27 mouse cellular contexts compared by ENCODE assay signal in the genomic region with DNA sequence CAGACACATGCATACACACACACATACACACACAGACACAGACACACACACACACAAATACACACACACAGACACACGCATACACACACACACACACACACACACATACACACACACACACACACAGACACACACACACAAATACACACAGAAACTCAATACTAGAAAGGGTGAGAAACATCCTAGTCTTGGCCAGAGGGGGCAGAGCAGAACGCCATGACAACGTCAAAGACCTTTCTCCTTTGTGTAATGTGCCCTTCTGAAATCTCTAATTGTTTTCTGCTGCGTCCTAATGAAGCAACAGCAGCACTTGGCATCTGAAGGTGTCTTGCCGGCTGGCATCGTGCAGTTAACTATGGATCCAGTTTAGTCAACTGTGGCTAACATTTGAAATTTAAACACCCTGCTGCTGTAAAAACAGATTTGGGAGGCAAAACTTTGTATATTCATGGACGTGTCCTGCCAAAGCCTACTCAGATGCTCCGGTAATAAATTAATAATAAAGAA.
DNase-seq lines count a peak whose midpoint lies in the region; ATAC-seq and TF ChIP-seq lines count a peak whose summit lies in the region.
"Had no signal": no experiment of that assay in that cellular context is flagged by ENCODE, and none has a peak within 500 bp of the region (broad histone marks: within the 10 kb centered on the region; RNA-seq: fewer than 3 reads in every experiment).

No protein-coding gene starts in this region.

- 80% methylated on average over 8 of the region's 8 CpGs for WGBS in forebrain, embryonic 10.5 days
- WGBS in forebrain, embryonic 11.5 days: 72% methylated on average over 8 of the region's 8 CpGs
- 77% methylated on average over 8 of the region's 8 CpGs for WGBS in lung, postnatal 0 days

- TF ChIP-seq EP300 in lung, postnatal 0 days (IDR thresholded peaks at IDR 0.05): no peak

- peaks cover 64% of the 10 kb centered on the region for H3K36me3 ChIP-seq in forebrain, embryonic 10.5 days (replicated peaks)
- H3K36me3 ChIP-seq in forebrain, embryonic 11.5 days (ENCODE audit: control insufficient read depth, insufficient read depth, low read length): no peaks in the 10 kb centered on the region
- no peaks in the 10 kb centered on the region; the same call in 1 of the 2 replicates for H3K36me3 ChIP-seq in lung, postnatal 0 days (ENCODE audit: insufficient read depth, low read length)
- H3K36me3 ChIP-seq: hindbrain, embryonic 15.5 days; neural tube, embryonic 15.5 days had no signal

- 0 out of 2 replicates have a peak overlapping the region, but pooled peaks have one; percentile 7 for H3K27ac ChIP-seq in forebrain, embryonic 10.5 days
- no peak overlapping the region for H3K27ac ChIP-seq in forebrain, embryonic 11.5 days (ENCODE audit: low read depth, low read length)
- H3K27ac ChIP-seq in lung, postnatal 0 days (ENCODE audit: low read length): no peak overlapping the region
- H3K27ac ChIP-seq: embryonic facial prominence, embryonic 13.5 days; heart, embryonic 13.5 days; hindbrain, embryonic 15.5 days; liver, embryonic 14.5 days; lung, embryonic 15.5 days; neural tube, embryonic 15.5 days had no signal

- peaks cover 5% of the 10 kb centered on the region; the same call in 1 of the 2 replicates for H3K9me3 ChIP-seq in forebrain, embryonic 10.5 days
- H3K9me3 ChIP-seq in forebrain, embryonic 11.5 days (ENCODE audit: control insufficient read depth, low read length): no peaks in the 10 kb centered on the region
- H3K9me3 ChIP-seq in lung, postnatal 0 days (ENCODE audit: low read length): no peaks in the 10 kb centered on the region
- H3K9me3 ChIP-seq: hindbrain, embryonic 15.5 days; lung, embryonic 15.5 days; neural tube, embryonic 15.5 days had no signal

- H3K27me3 ChIP-seq in forebrain, embryonic 10.5 days (ENCODE audit: poor library complexity, severe bottlenecking): peaks cover 3% of the 10 kb centered on the region
- H3K27me3 ChIP-seq in forebrain, embryonic 11.5 days (ENCODE audit: control insufficient read depth, insufficient read depth, low read length): no peaks in the 10 kb centered on the region
- no peaks in the 10 kb centered on the region for H3K27me3 ChIP-seq in lung, postnatal 0 days (replicated peaks; ENCODE audit: insufficient read depth, low read length)
- H3K27me3 ChIP-seq: CH12.LX; embryonic facial prominence, embryonic 13.5 days; heart, embryonic 13.5 days; hindbrain, embryonic 15.5 days; lung, embryonic 15.5 days; megakaryocyte, embryonic 14.5 days; neural tube, embryonic 15.5 days had no signal

- H3K9ac ChIP-seq in forebrain, embryonic 11.5 days (ENCODE audit: low read length): no peak overlapping the region
- H3K9ac ChIP-seq in lung, postnatal 0 days (replicated peaks; ENCODE audit: low read depth): no peak overlapping the region
- H3K9ac ChIP-seq: embryonic facial prominence, embryonic 13.5 days; heart, embryonic 13.5 days; hindbrain, embryonic 15.5 days; liver, embryonic 14.5 days; lung, embryonic 15.5 days; neural tube, embryonic 15.5 days had no signal

- no peak overlapping the region for H3K4me2 ChIP-seq in forebrain, embryonic 11.5 days (ENCODE audit: low read depth, low read length, severe bottlenecking)
- no peak overlapping the region for H3K4me2 ChIP-seq in lung, postnatal 0 days (replicated peaks; ENCODE audit: low read depth, low read length)
- H3K4me2 ChIP-seq: embryonic facial prominence, embryonic 13.5 days; heart, embryonic 13.5 days; hindbrain, embryonic 15.5 days; lung, embryonic 15.5 days; neural tube, embryonic 15.5 days had no signal

- peak; percentile 18; the same call in 1 of the 2 replicates for TF ChIP-seq CTCF in lung, postnatal 0 days (IDR thresholded peaks at IDR 0.05)

- peaks cover 8% of the 10 kb centered on the region; the same call in 1 of the 2 replicates for H3K4me1 ChIP-seq in forebrain, embryonic 10.5 days
- H3K4me1 ChIP-seq in forebrain, embryonic 11.5 days (replicated peaks; ENCODE audit: control insufficient read depth, insufficient read depth, low read length): peaks cover 3% of the 10 kb centered on the region; the same call in 1 of the 2 replicates
- no peaks in the 10 kb centered on the region for H3K4me1 ChIP-seq in lung, postnatal 0 days (ENCODE audit: insufficient read depth, low read depth, low read length)
- H3K4me1 ChIP-seq: heart, embryonic 13.5 days; megakaryocyte, embryonic 14.5 days had no signal

- H3K4me3 ChIP-seq in forebrain, embryonic 10.5 days: no peak overlapping the region
- H3K4me3 ChIP-seq in forebrain, embryonic 11.5 days (ENCODE audit: low read depth, low read length): no peak overlapping the region
- no peak overlapping the region for H3K4me3 ChIP-seq in lung, postnatal 0 days (ENCODE audit: low read depth, low read length)
- H3K4me3 ChIP-seq: embryonic facial prominence, embryonic 13.5 days; heart, embryonic 13.5 days; hindbrain, embryonic 15.5 days; lung, embryonic 15.5 days; megakaryocyte, embryonic 14.5 days; neural tube, embryonic 15.5 days had no signal

- DNase-seq in forebrain, embryonic 10.5 days (ENCODE audit: extremely low spot score, low spot score): no peak
- DNase-seq in forebrain, embryonic 11.5 days (ENCODE audit: low spot score): no peak
- no peak for DNase-seq in lung, postnatal 0 days (ENCODE audit: low spot score)
- DNase-seq in lung, postnatal 36 days: no peak
- DNase-seq in retina, postnatal 1 day: peak; percentile 44
- DNase-seq in retina, embryonic 14.5 days (ENCODE audit: low spot score): no peak
- no peak for DNase-seq in spleen, postnatal 36 days (ENCODE audit: low spot score in 2 of 2)
- no peak for DNase-seq in cerebellum, postnatal 36 days
- DNase-seq: adrenal gland, postnatal 10 days; cerebellum, adult 11 months; cerebellum, adult 9-11 months; gastrocnemius, postnatal 10 days; heart, postnatal 10 days; kidney, adult 18-20 months; kidney, postnatal 10 days; liver; lung, postnatal 4 days; right cerebral cortex, postnatal 4 days; thymus, postnatal 4 days had no signal

- ATAC-seq in forebrain, embryonic 11.5 days (replicated peaks; ENCODE audit: low FRiP score): no peak
- ATAC-seq in lung, postnatal 0 days: no peak
